Mouse (Mus musculus) kidney, adult 2 months (tissue): ENCODE results near the gene Ror2.
"Not testable (repeated sequence)": the region's sequence is repeated elsewhere in the genome, so short reads cannot be mapped to it uniquely, and the experiment has no call there.

Source experiments
- CTCF ChIP-seq: fragments of 200-500 bp; conservative IDR thresholded peaks from 2 replicates; pipeline ENCODE4 v1.5.1; 2011; ENCODE audit warnings: low read depth, mild to moderate bottlenecking, control low read depth, low read length, moderate library complexity, mixed read lengths; ENCODE audit not compliant: insufficient read depth, insufficient read length
- POLR2A ChIP-seq: fragments of 200-500 bp; IDR thresholded peaks from one replicate; pipeline ENCODE4 v1.6.1; 2011; ENCODE audit warnings: low read depth, low read length, control low read depth

DNA sequence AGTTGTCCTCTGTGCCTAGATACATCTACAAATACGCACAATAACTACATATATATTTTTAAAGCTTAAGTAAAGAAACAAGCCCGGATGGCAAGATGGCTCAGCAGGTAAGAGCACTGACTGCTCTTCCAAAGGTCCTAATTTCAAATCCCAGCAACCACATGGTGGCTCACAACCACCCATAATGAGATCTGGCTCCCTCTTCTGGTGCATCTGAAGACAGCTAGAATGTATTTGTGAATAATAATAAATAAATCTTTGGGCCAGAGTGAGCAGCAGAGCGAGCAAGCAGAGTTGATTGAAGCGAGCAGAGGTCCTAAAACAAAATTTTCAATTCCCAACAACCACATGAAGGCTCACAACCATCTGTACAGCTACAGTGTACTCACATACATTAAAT is 29.8 kb upstream of the Ror2 start:
- not testable (repeated sequence) for TF ChIP-seq CTCF, POLR2A
